In the genomic region with DNA sequence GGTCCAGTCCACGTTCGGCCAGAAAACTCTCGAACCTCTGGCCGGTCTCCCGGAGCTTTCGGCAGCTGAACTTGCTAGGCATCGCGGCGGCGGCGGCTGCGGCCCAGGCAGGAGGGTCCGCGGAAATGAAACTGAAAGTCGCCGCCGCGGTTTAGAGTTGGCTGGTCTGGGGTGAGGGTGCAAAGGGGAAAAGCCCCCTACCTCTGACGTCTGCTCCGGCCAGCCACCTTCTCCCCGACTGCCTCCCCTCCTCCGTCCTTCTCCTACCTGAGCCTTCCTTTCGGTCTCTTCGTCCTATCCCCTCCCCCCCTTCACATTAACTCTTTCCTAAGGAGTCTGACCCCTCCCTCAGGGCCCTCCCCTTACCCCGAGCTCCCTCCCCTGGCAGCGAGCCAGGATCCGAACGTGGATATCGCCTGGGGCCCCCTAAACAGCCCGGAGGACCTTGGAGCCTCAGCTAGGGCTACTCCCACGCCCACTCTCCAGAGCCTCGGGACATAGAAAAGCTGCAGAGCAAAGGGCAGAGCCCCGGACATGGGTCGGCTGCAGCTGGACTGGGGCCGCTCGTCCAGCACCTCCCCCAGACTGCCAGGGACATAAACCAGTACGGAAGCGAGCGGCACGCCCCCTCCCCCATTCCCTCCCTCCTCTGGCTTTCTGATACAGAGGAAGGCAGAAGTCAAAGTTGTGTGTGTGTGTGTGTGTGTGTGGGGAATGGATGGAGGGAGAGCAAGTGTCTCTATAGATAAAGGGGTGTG, we compare ENCODE assay signal across 7 mouse cellular contexts. TPM values are rescaled to one million over a fixed set of nuclear protein-coding genes. Genes with fewer than 3 reads are reported as not detected.
DNase-seq lines count a peak whose midpoint lies in the region; ATAC-seq and TF ChIP-seq lines count a peak whose summit lies in the region.

A gene (minus strand): TSS at position 573 of the 758 bp plus-strand sequence.

- peak within 1 kb of the TSS; percentile 83 for H3K27ac ChIP-seq in gastrocnemius, adult 2 months
- H3K27ac ChIP-seq in hindbrain, embryonic 16.5 days (ENCODE audit: low read depth, low read length) = peak within 1 kb of the TSS; percentile 74

- no peak for TF ChIP-seq CTCF in gastrocnemius, adult 2 months (IDR thresholded peaks at IDR 0.05)

- DNase-seq in cerebellum, postnatal 36 days = peak; percentile 11 to 37
- peak; percentile 76 for DNase-seq in gastrocnemius, adult 2 months
- peak; percentile 31 to 51 for DNase-seq in left cerebral cortex, postnatal 25 days (ENCODE audit: low spot score in 2 of 2)
- peak; percentile 36 for DNase-seq in right cerebral cortex, postnatal 25 days

- peak; percentile 73 for ATAC-seq in activated CD4-positive, CD25-positive, alpha-beta regulatory T cell, adult 4 months
- peak; percentile 79 for ATAC-seq in hindbrain, embryonic 16.5 days
- peak; percentile 78 for ATAC-seq in megakaryocyte-erythroid progenitor cell, adult 5-6 weeks (replicated peaks; ENCODE audit: low FRiP score, low TSS enrichment, poor library complexity, severe bottlenecking)

- under 1% methylated on average over 40 of the region's 40 CpGs for WGBS in hindbrain, embryonic 16.5 days

- H3K9ac ChIP-seq in hindbrain, embryonic 16.5 days (ENCODE audit: low read depth, low read length) = peak within 1 kb of the TSS; percentile 89

- intact Hi-C loops in gastrocnemius, adult 2 months (cut with DNase I) = loop anchor here (5.0 kb wide), 1 partner anchor 36 kb away; a partner anchor contains a TSS
- intact Hi-C loops in left cerebral cortex, postnatal 25 days (cut with DNase I) = no loop called here

- H3K4me2 ChIP-seq in hindbrain, embryonic 16.5 days (ENCODE audit: low read length) = peak within 1 kb of the TSS; percentile 98

- peaks cover 10% of the 10 kb centered on the region for H3K4me1 ChIP-seq in hindbrain, embryonic 16.5 days (ENCODE audit: control insufficient read depth, insufficient read depth, low read depth, low read length)

- H3K36me3 ChIP-seq in hindbrain, embryonic 16.5 days (ENCODE audit: control insufficient read depth, insufficient read depth, low read length) = no peaks in the 10 kb centered on the region

- peak within 1 kb of the TSS; percentile 96 for H3K4me3 ChIP-seq in gastrocnemius, adult 2 months
- peak within 1 kb of the TSS; percentile 89 for H3K4me3 ChIP-seq in hindbrain, embryonic 16.5 days (ENCODE audit: low read length)

- H3K27me3 ChIP-seq in hindbrain, embryonic 16.5 days (replicated peaks; ENCODE audit: control insufficient read depth, insufficient read depth, low read length) = no peaks in the 10 kb centered on the region

- no peaks in the 10 kb centered on the region for H3K9me3 ChIP-seq in hindbrain, embryonic 16.5 days (ENCODE audit: control insufficient read depth, low read length)

RNA-seq across cellular contexts. Expression of the gene that starts here (rescaled TPM):
- polyA plus RNA-seq in activated CD4-positive, CD25-positive, alpha-beta regulatory T cell, adult 4 months (2017; shearing (Covaris generic)) = 10 to 100 TPM; 16.2 to 34.8 TPM
- total RNA-seq in gastrocnemius, adult 2 months (2021) = 1 to 10 TPM in 1 of 2 experiments, under 1 TPM in 1; 0.38 to 2.5 TPM
- 9.1 and 12.4 TPM in 2 replicates for polyA plus RNA-seq in hindbrain, embryonic 16.5 days (2015; fragmentation: Nextera tagmentation; extraction: Ambion mirVana)
- 10 to 100 TPM in 1 of 2 experiments, 1 to 10 TPM in 1; 8.0 to 10.5 TPM for total RNA-seq in left cerebral cortex, postnatal 25 days (2021)
- 11.0 and 17.3 TPM in 2 replicates for total RNA-seq in megakaryocyte-erythroid progenitor cell, adult 5-6 weeks (2014; fragmentation: Nextera tagmentation)
- total RNA-seq in megakaryocyte-erythroid progenitor cell, adult 5-6 weeks (2017) = 1.9 and 3.1 TPM in 2 replicates

Comparison
In these comparisons a context has a peak if more than half of its experiments do, and no peak if none do; other contexts are left out.
1. Peak in every context shown above with its lines: DNase-seq, ATAC-seq, H3K4me3 ChIP-seq and H3K27ac ChIP-seq.
2. DNase-seq: peak in every context shown above with its lines; median percentile 76 in gastrocnemius, adult 2 months; 41 in left cerebral cortex, postnatal 25 days; 36 in right cerebral cortex, postnatal 25 days; 24 in cerebellum, postnatal 36 days.